Mouse (Mus musculus) heart, adult 18-20 months (tissue): ENCODE measurements around the gene Clcnka. TPM values are rescaled to one million over a fixed set of nuclear protein-coding genes. Genes with fewer than 3 reads are reported as not detected.

ENCODE experiments used
- DNase-seq, 2 experiments: peaks; one replicate each; pipeline ENCODE4 v3.0.0; 2021 to 2022; ENCODE audit warnings: mixed read lengths in 1 of 2
- total RNA-seq, 2 experiments: library from RNA; stranded (reverse); gene quantifications; 2 replicates each; pipeline ENCODE4 v1.2.3; 2021

Gene Clcnka
- total RNA-seq, 2 experiments from 2014 or later = not detected

GRCm38 (mm10) chr4:141421423-141421822, 22.9 kb upstream of the Clcnka start:
- peak; percentile 88 to 90 for DNase-seq

- DNase-seq = peak; percentile 57 to 64
Measured at GRCm38 (mm10) chr4:141420886-141421285, 22.4 kb upstream of the Clcnka start.

GRCm38 (mm10) chr4:141420192-141420829, 21.8 kb upstream of the Clcnka start, which contains the start of gene Hspb7:
Hspb7 (plus strand) TSS chr4:141420779.
- DNase-seq = peak in 1 of 2 experiments; percentile 56

- DNase-seq = peak; percentile 24 to 65
Measured at GRCm38 (mm10) chr4:141419398-141420191, 21.1 kb upstream of the Clcnka start.

GRCm38 (mm10) chr4:141415924-141416323, 17.4 kb upstream of the Clcnka start, which contains the start of gene Clcnkb:
Clcnkb (minus strand) TSS chr4:141416014.
- DNase-seq = no peak

- no peak for DNase-seq
Measured at GRCm38 (mm10) chr4:141411430-141411992, 13.0 kb upstream of the Clcnka start.

GRCm38 (mm10) chr4:141408577-141408976, 10.1 kb upstream of the Clcnka start:
- DNase-seq = no peak

- peak; percentile 62 to 77 for DNase-seq
Measured at GRCm38 (mm10) chr4:141406516-141407299, 8.2 kb upstream of the Clcnka start.

GRCm38 (mm10) chr4:141405314-141405622, 6.7 kb upstream of the Clcnka start:
- no peak for DNase-seq

GRCm38 (mm10) chr4:141404518-141405313, 6.2 kb upstream of the Clcnka start:
- peak; percentile 84 to 94 for DNase-seq

- DNase-seq = no peak
Measured at GRCm38 (mm10) chr4:141400171-141400570, 1.6 kb upstream of the Clcnka start.

- no peak for DNase-seq
Measured at GRCm38 (mm10) chr4:141397861-141398260, 663 bp downstream of the Clcnka start.

GRCm38 (mm10) chr4:141394751-141395150, 3.8 kb downstream of the Clcnka start:
- DNase-seq = no peak

GRCm38 (mm10) chr4:141391293-141391692, 7.2 kb downstream of the Clcnka start:
- DNase-seq = no peak

- no peak for DNase-seq
Measured at GRCm38 (mm10) chr4:141389366-141390150, 9.0 kb downstream of the Clcnka start.

GRCm38 (mm10) chr4:141387933-141388332, 10.6 kb downstream of the Clcnka start:
- no peak for DNase-seq

- DNase-seq = peak; percentile 53 to 91
Measured at GRCm38 (mm10) chr4:141387093-141387784, 11.3 kb downstream of the Clcnka start.

- DNase-seq = no peak
Measured at GRCm38 (mm10) chr4:141386150-141386549, 12.4 kb downstream of the Clcnka start.

GRCm38 (mm10) chr4:141385275-141385674, 13.2 kb downstream of the Clcnka start:
- peak; percentile 42 to 72 for DNase-seq

- no peak for DNase-seq
Measured at GRCm38 (mm10) chr4:141382406-141382805, 16.1 kb downstream of the Clcnka start.
